Mouse (Mus musculus): ENCODE results near the gene Gm8947. TPM values are rescaled to one million over a fixed set of nuclear protein-coding genes. Genes with fewer than 3 reads are reported as not detected.
A peak's percentile ranks its signal among the peaks of the same experiment; 100 is the strongest.
"Not testable (repeated sequence)": the region's sequence is repeated elsewhere in the genome, so short reads cannot be mapped to it uniquely, and the experiment has no call there.

The Gm8947 gene
- polyA plus RNA-seq, 1 experiment from 2014 or later: not detected

- 72% methylated on average over 2 of the region's 2 CpGs for WGBS
- no peaks in the 10 kb centered on the region for H3K36me3 ChIP-seq (ENCODE audit: control insufficient read depth, insufficient read depth, low read length)
- no peak overlapping the region for H3K27ac ChIP-seq (replicated peaks in 1 of 2; ENCODE audit: control insufficient read depth in 1 of 2, insufficient read depth in 1 of 2, low read depth in 2 of 2, low read length in 2 of 2)
- H3K4me1 ChIP-seq (ENCODE audit: control insufficient read depth in 2 of 2, insufficient read depth in 2 of 2, low read length in 2 of 2): peaks cover 2 to 3% of the 10 kb centered on the region in 2 experiments; a peak in 1 of 4 replicates
- H3K4me3 ChIP-seq (ENCODE audit: control insufficient read depth in 1 of 2, insufficient read depth in 1 of 2, low read depth in 1 of 2, low read length in 2 of 2): no peak overlapping the region
- H3K27me3 ChIP-seq (ENCODE audit: control insufficient read depth, insufficient read depth, low read length): no peaks in the 10 kb centered on the region
- ATAC-seq (ENCODE audit: insufficient number of reproducible peaks, insufficient read depth, low FRiP score, low read depth): no peak
- H3K9me3 ChIP-seq (ENCODE audit: control insufficient read depth, low read length): no peaks in the 10 kb centered on the region
- no peak overlapping the region for H3K9ac ChIP-seq (ENCODE audit: low read length)
- H3K4me2 ChIP-seq (ENCODE audit: low read length): no peak overlapping the region
These were observed 20.4 kb upstream of the Gm8947 start for GRCm38 (mm10) chr1:151171572-151172461.

- Histone ChIP-seq H3K9me3 (ENCODE audit: control insufficient read depth, low read length) (no peaks in the 10 kb centered on the region), H3K4me2 (ENCODE audit: low read length) (peak overlapping the region; percentile 62), H3K36me3 (ENCODE audit: control insufficient read depth, insufficient read depth, low read length) (no peaks in the 10 kb centered on the region), H3K27me3 (ENCODE audit: control insufficient read depth, insufficient read depth, low read length) (no peaks in the 10 kb centered on the region), H3K4me3 (ENCODE audit: control insufficient read depth in 1 of 2, insufficient read depth in 1 of 2, low read depth in 1 of 2, low read length in 2 of 2) (peak overlapping the region in 1 of 2 experiments; percentile 27; a peak in 2 of 4 replicates), H3K4me1 (ENCODE audit: control insufficient read depth in 2 of 2, insufficient read depth in 2 of 2, low read length in 2 of 2) (peaks cover 4 to 8% of the 10 kb centered on the region in 2 experiments; a peak in 3 of 4 replicates), H3K9ac (ENCODE audit: low read length) (no peak overlapping the region), H3K27ac (replicated peaks in 1 of 2; ENCODE audit: control insufficient read depth in 1 of 2, insufficient read depth in 1 of 2, low read depth in 2 of 2, low read length in 2 of 2) (0 out of 4 replicates have a peak overlapping the region, but pooled peaks have one; percentile 16 to 50)
- 11% methylated on average over 10 of the region's 10 CpGs for WGBS
- peak; percentile 64; the same call in 1 of the 2 replicates for ATAC-seq (ENCODE audit: insufficient number of reproducible peaks, insufficient read depth, low FRiP score, low read depth)
These were observed 14.9 kb upstream of the Gm8947 start for GRCm38 (mm10) chr1:151177030-151177936.

GRCm38 (mm10) chr1:151177937-151178271, 14.3 kb upstream of the Gm8947 start:
- Histone ChIP-seq H3K4me2 (ENCODE audit: low read length) (peak overlapping the region; percentile 62), H3K36me3 (ENCODE audit: control insufficient read depth, insufficient read depth, low read length) (no peaks in the 10 kb centered on the region), H3K9me3 (ENCODE audit: control insufficient read depth, low read length) (no peaks in the 10 kb centered on the region), H3K4me3 (ENCODE audit: control insufficient read depth in 1 of 2, insufficient read depth in 1 of 2, low read depth in 1 of 2, low read length in 2 of 2) (peak overlapping the region in 1 of 2 experiments; percentile 27; a peak in 2 of 4 replicates), H3K27ac (replicated peaks in 1 of 2; ENCODE audit: control insufficient read depth in 1 of 2, insufficient read depth in 1 of 2, low read depth in 2 of 2, low read length in 2 of 2) (peak overlapping the region in 1 of 2 experiments; percentile 50; a peak in 1 of 4 replicates), H3K27me3 (ENCODE audit: control insufficient read depth, insufficient read depth, low read length) (no peaks in the 10 kb centered on the region), H3K9ac (ENCODE audit: low read length) (no peak overlapping the region), H3K4me1 (ENCODE audit: control insufficient read depth in 2 of 2, insufficient read depth in 2 of 2, low read length in 2 of 2) (peaks cover 4 to 8% of the 10 kb centered on the region in 2 experiments; a peak in 3 of 4 replicates)
- 30% methylated on average over 4 of the region's 4 CpGs for WGBS
- ATAC-seq (ENCODE audit: insufficient number of reproducible peaks, insufficient read depth, low FRiP score, low read depth): no peak

- Histone ChIP-seq H3K36me3 (ENCODE audit: control insufficient read depth, insufficient read depth, low read length) (no peaks in the 10 kb centered on the region), H3K9me3 (ENCODE audit: control insufficient read depth, low read length) (no peaks in the 10 kb centered on the region), H3K27me3 (ENCODE audit: control insufficient read depth, insufficient read depth, low read length) (no peaks in the 10 kb centered on the region), H3K4me1 (ENCODE audit: control insufficient read depth in 2 of 2, insufficient read depth in 2 of 2, low read length in 2 of 2) (peaks cover 4 to 8% of the 10 kb centered on the region in 2 experiments; a peak in 3 of 4 replicates), H3K9ac (ENCODE audit: low read length) (no peak overlapping the region), H3K4me3 (ENCODE audit: control insufficient read depth in 1 of 2, insufficient read depth in 1 of 2, low read depth in 1 of 2, low read length in 2 of 2) (no peak overlapping the region), H3K4me2 (ENCODE audit: low read length) (no peak overlapping the region), H3K27ac (replicated peaks in 1 of 2; ENCODE audit: control insufficient read depth in 1 of 2, insufficient read depth in 1 of 2, low read depth in 2 of 2, low read length in 2 of 2) (no peak overlapping the region)
- ATAC-seq (ENCODE audit: insufficient number of reproducible peaks, insufficient read depth, low FRiP score, low read depth): no peak
- 77% methylated on average over 2 of the region's 2 CpGs for WGBS
These were observed 13.6 kb upstream of the Gm8947 start for GRCm38 (mm10) chr1:151178505-151179083.

GRCm38 (mm10) chr1:151180167-151180566, 12.0 kb upstream of the Gm8947 start:
- Histone ChIP-seq H3K4me1 (ENCODE audit: control insufficient read depth in 2 of 2, insufficient read depth in 2 of 2, low read length in 2 of 2) (peaks cover 4 to 8% of the 10 kb centered on the region in 2 experiments; a peak in 3 of 4 replicates), H3K4me2 (ENCODE audit: low read length) (no peak overlapping the region), H3K27me3 (ENCODE audit: control insufficient read depth, insufficient read depth, low read length) (no peaks in the 10 kb centered on the region), H3K9me3 (ENCODE audit: control insufficient read depth, low read length) (no peaks in the 10 kb centered on the region), H3K4me3 (ENCODE audit: control insufficient read depth in 1 of 2, insufficient read depth in 1 of 2, low read depth in 1 of 2, low read length in 2 of 2) (no peak overlapping the region), H3K9ac (ENCODE audit: low read length) (no peak overlapping the region), H3K36me3 (ENCODE audit: control insufficient read depth, insufficient read depth, low read length) (no peaks in the 10 kb centered on the region), H3K27ac (replicated peaks in 1 of 2; ENCODE audit: control insufficient read depth in 1 of 2, insufficient read depth in 1 of 2, low read depth in 2 of 2, low read length in 2 of 2) (no peak overlapping the region)
- WGBS: 88% methylated on average over 2 of the region's 2 CpGs
- ATAC-seq (ENCODE audit: insufficient number of reproducible peaks, insufficient read depth, low FRiP score, low read depth): no peak

GRCm38 (mm10) chr1:151182266-151182665, 9.9 kb upstream of the Gm8947 start, which contains the start of gene Gm47985:
Gm47985 (plus strand) TSS chr1:151182537.
- WGBS: no CpG with 5 or more reads among the region's 7 CpGs
- not testable (repeated sequence) for H3K27me3 ChIP-seq (ENCODE audit: control insufficient read depth, insufficient read depth, low read length); H3K4me1 ChIP-seq (ENCODE audit: control insufficient read depth in 2 of 2, insufficient read depth in 2 of 2, low read length in 2 of 2); H3K9me3 ChIP-seq (ENCODE audit: control insufficient read depth, low read length); H3K9ac ChIP-seq (ENCODE audit: low read length); H3K4me3 ChIP-seq (ENCODE audit: control insufficient read depth in 1 of 2, insufficient read depth in 1 of 2, low read depth in 1 of 2, low read length in 2 of 2); ATAC-seq (ENCODE audit: insufficient number of reproducible peaks, insufficient read depth, low FRiP score, low read depth); H3K36me3 ChIP-seq (ENCODE audit: control insufficient read depth, insufficient read depth, low read length); H3K4me2 ChIP-seq (ENCODE audit: low read length); H3K27ac ChIP-seq (replicated peaks in 1 of 2; ENCODE audit: control insufficient read depth in 1 of 2, insufficient read depth in 1 of 2, low read depth in 2 of 2, low read length in 2 of 2)

- WGBS: 70% methylated on average over 3 of the region's 3 CpGs
- not testable (repeated sequence) for H3K4me1 ChIP-seq (ENCODE audit: control insufficient read depth in 2 of 2, insufficient read depth in 2 of 2, low read length in 2 of 2); ATAC-seq (ENCODE audit: insufficient number of reproducible peaks, insufficient read depth, low FRiP score, low read depth); H3K4me2 ChIP-seq (ENCODE audit: low read length); H3K27me3 ChIP-seq (ENCODE audit: control insufficient read depth, insufficient read depth, low read length); H3K9ac ChIP-seq (ENCODE audit: low read length); H3K4me3 ChIP-seq (ENCODE audit: control insufficient read depth in 1 of 2, insufficient read depth in 1 of 2, low read depth in 1 of 2, low read length in 2 of 2); H3K9me3 ChIP-seq (ENCODE audit: control insufficient read depth, low read length); H3K36me3 ChIP-seq (ENCODE audit: control insufficient read depth, insufficient read depth, low read length); H3K27ac ChIP-seq (replicated peaks in 1 of 2; ENCODE audit: control insufficient read depth in 1 of 2, insufficient read depth in 1 of 2, low read depth in 2 of 2, low read length in 2 of 2)
These were observed 6.0 kb upstream of the Gm8947 start for GRCm38 (mm10) chr1:151186186-151186585.

Measured in heart, embryonic 14.5 days (tissue).